7 mouse cellular contexts compared by ENCODE assay signal in the genomic region with DNA sequence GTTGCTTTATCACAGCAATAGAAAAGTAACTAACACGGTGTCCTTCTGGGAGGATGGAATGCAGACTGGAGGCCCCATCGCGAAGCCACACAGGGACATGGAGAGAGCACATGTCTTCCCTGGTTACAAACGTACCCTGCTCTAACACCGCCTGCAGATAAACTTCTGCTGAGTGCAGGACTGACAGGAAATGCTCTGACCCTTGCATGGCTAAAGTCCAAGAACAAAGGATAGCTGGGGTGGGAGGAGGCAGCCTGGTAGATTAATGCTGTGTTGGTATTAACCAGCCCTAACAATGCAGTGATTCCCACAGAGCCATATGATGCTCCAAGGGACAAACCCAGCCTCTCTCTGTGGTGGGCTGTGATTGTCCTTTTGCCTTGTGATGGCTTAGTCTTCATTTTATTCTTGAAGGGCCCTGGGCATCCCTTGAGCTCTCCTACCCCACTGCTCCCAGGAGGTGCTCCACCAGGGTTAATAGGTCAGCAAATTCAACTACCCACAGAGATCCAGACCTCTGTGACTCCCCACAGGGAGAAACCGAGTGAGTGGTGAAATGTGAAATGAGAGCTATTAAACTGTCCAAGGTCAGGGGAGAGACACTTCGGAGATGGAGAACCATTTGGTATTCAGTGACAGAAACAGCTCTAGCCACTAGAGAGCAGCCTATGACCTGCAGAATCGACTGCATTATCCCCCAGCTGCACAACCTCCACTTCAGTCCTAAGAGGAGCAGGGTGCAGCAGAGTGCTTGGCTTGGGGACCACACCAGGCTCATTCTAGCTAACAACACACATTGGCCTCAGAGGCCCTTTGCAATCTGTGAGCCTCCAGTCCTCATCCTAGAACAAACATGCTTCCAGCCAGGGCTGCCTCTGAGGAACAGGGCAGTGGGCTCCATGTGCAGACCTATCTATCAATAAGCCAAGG. TPM values are rescaled to one million over a fixed set of nuclear protein-coding genes. Genes with fewer than 3 reads are reported as not detected.
A peak's percentile ranks its signal among the peaks of the same experiment; 100 is the strongest.
DNase-seq lines count a peak whose midpoint lies in the region; ATAC-seq and TF ChIP-seq lines count a peak whose summit lies in the region.

No protein-coding gene starts in this region.

- H3K36me3 ChIP-seq in midbrain, embryonic 11.5 days (ENCODE audit: control insufficient read depth, insufficient read depth, low read length): no peaks in the 10 kb centered on the region
- H3K36me3 ChIP-seq in midbrain, embryonic 16.5 days (ENCODE audit: control insufficient read depth, insufficient read depth, low read length): no peaks in the 10 kb centered on the region
- peaks cover 28% of the 10 kb centered on the region for H3K36me3 ChIP-seq in intestine, embryonic 14.5 days (ENCODE audit: control insufficient read depth, insufficient read depth, low read length)
- H3K36me3 ChIP-seq in liver, embryonic 15.5 days (replicated peaks): 0 out of 2 replicates have a peak, but pooled peaks cover 8% of the 10 kb centered on the region

- H3K4me3 ChIP-seq in midbrain, embryonic 11.5 days (ENCODE audit: low read depth, low read length): no peak overlapping the region
- H3K4me3 ChIP-seq in midbrain, embryonic 16.5 days (ENCODE audit: low read depth, low read length): no peak overlapping the region
- no peak overlapping the region for H3K4me3 ChIP-seq in embryonic fibroblast, embryonic 13.5 days (ENCODE audit: insufficient read depth, low read length)
- H3K4me3 ChIP-seq in intestine, embryonic 14.5 days (ENCODE audit: low read depth, low read length): no peak overlapping the region
- H3K4me3 ChIP-seq in liver, embryonic 15.5 days (replicated peaks): no peak overlapping the region

- no peaks in the 10 kb centered on the region for H3K9me3 ChIP-seq in midbrain, embryonic 11.5 days (ENCODE audit: control insufficient read depth, low read length)
- H3K9me3 ChIP-seq in midbrain, embryonic 16.5 days (replicated peaks; ENCODE audit: control insufficient read depth, low read length, poor library complexity, severe bottlenecking): no peaks in the 10 kb centered on the region
- no peaks in the 10 kb centered on the region for H3K9me3 ChIP-seq in intestine, embryonic 14.5 days (ENCODE audit: control insufficient read depth, low read length)
- no peaks in the 10 kb centered on the region for H3K9me3 ChIP-seq in liver, embryonic 15.5 days (replicated peaks)

- H3K9ac ChIP-seq in midbrain, embryonic 11.5 days (ENCODE audit: low read length): no peak overlapping the region
- H3K9ac ChIP-seq in midbrain, embryonic 16.5 days (ENCODE audit: low read depth, low read length): no peak overlapping the region
- H3K9ac ChIP-seq in intestine, embryonic 14.5 days (ENCODE audit: low read length): no peak overlapping the region
- H3K9ac ChIP-seq in liver, embryonic 15.5 days: no peak overlapping the region

- peak; percentile 88 for DNase-seq in midbrain, embryonic 11.5 days (ENCODE audit: low spot score, missing footprints)
- DNase-seq in R1 (ENCODE audit: low read depth, low spot score): peak; percentile 13
- no peak for DNase-seq in intestine, embryonic 14.5 days (ENCODE audit: low spot score)
- DNase-seq in yolk sac, embryonic 10.5 days (ENCODE audit: low spot score): peak; percentile 80

- ATAC-seq in midbrain, embryonic 11.5 days (ENCODE audit: low FRiP score): no peak
- no peak for ATAC-seq in midbrain, embryonic 16.5 days
- ATAC-seq in intestine, embryonic 14.5 days (replicated peaks; ENCODE audit: low FRiP score, low TSS enrichment, low read depth): 0 out of 2 replicates have a peak, but pooled peaks have one; percentile 38
- peak; percentile 48; the same call in 1 of the 2 replicates for ATAC-seq in liver, embryonic 15.5 days (ENCODE audit: insufficient read depth)

- no peak for TF ChIP-seq POLR2A in embryonic fibroblast, embryonic 13.5 days (IDR thresholded peaks at IDR 0.05; ENCODE audit: low read depth, low read length)

- peaks cover 24% of the 10 kb centered on the region for H3K4me1 ChIP-seq in midbrain, embryonic 11.5 days (ENCODE audit: control insufficient read depth, insufficient read depth, low read length)
- peaks cover 5% of the 10 kb centered on the region; the same call in 1 of the 2 replicates for H3K4me1 ChIP-seq in midbrain, embryonic 16.5 days (ENCODE audit: control insufficient read depth, insufficient read depth, low read length)
- peaks cover 15% of the 10 kb centered on the region for H3K4me1 ChIP-seq in embryonic fibroblast, embryonic 13.5 days (ENCODE audit: control insufficient read depth, insufficient read depth, low read length)
- H3K4me1 ChIP-seq in intestine, embryonic 14.5 days (replicated peaks; ENCODE audit: control insufficient read depth, insufficient read depth, low read length): peaks cover 8% of the 10 kb centered on the region
- H3K4me1 ChIP-seq in liver, embryonic 15.5 days (replicated peaks): peaks cover 14% of the 10 kb centered on the region; the same call in 1 of the 2 replicates

- H3K27ac ChIP-seq in midbrain, embryonic 11.5 days (ENCODE audit: low read depth, low read length): no peak overlapping the region
- no peak overlapping the region for H3K27ac ChIP-seq in midbrain, embryonic 16.5 days (ENCODE audit: low read length)
- no peak overlapping the region for H3K27ac ChIP-seq in embryonic fibroblast, embryonic 13.5 days (ENCODE audit: insufficient read depth, low read length)
- H3K27ac ChIP-seq in intestine, embryonic 14.5 days (ENCODE audit: low read depth): no peak overlapping the region
- H3K27ac ChIP-seq in liver, embryonic 15.5 days (replicated peaks): no peak overlapping the region

- no peaks in the 10 kb centered on the region for H3K27me3 ChIP-seq in midbrain, embryonic 11.5 days (ENCODE audit: control insufficient read depth, insufficient read depth, low read length)
- H3K27me3 ChIP-seq in midbrain, embryonic 16.5 days (ENCODE audit: control insufficient read depth, insufficient read depth, low read depth, low read length): no peaks in the 10 kb centered on the region
- H3K27me3 ChIP-seq in intestine, embryonic 14.5 days (replicated peaks; ENCODE audit: control insufficient read depth, insufficient read depth, low read length): no peaks in the 10 kb centered on the region
- no peaks in the 10 kb centered on the region for H3K27me3 ChIP-seq in liver, embryonic 15.5 days

- no peak overlapping the region for H3K4me2 ChIP-seq in midbrain, embryonic 11.5 days
- H3K4me2 ChIP-seq in midbrain, embryonic 16.5 days (ENCODE audit: low read length): no peak overlapping the region
- no peak overlapping the region for H3K4me2 ChIP-seq in intestine, embryonic 14.5 days (ENCODE audit: low read length)
- H3K4me2 ChIP-seq in liver, embryonic 15.5 days: no peak overlapping the region

- WGBS in midbrain, embryonic 11.5 days: 31% methylated on average over 8 of the region's 8 CpGs
- 23% methylated on average over 8 of the region's 8 CpGs for WGBS in midbrain, embryonic 16.5 days
- 25% methylated on average over 8 of the region's 8 CpGs for WGBS in intestine, embryonic 14.5 days
- 27% methylated on average over 8 of the region's 8 CpGs for WGBS in liver, embryonic 15.5 days (ENCODE audit: insufficient replicate concordance)

- TF ChIP-seq CTCF in embryonic fibroblast, embryonic 13.5 days (IDR thresholded peaks at IDR 0.05; ENCODE audit: borderline replicate concordance, insufficient read depth, low read length): peak; percentile 52; the same call in 1 of the 2 replicates

RNA-seq across cellular contexts. Expression of gene Rab20, which starts 28.1 kb away (rescaled TPM):
- 0.63 and 0.65 TPM in 2 replicates for polyA plus RNA-seq in midbrain, embryonic 11.5 days (2014; fragmentation: Nextera tagmentation; extraction: Ambion mirVana)
- polyA plus RNA-seq in midbrain, embryonic 16.5 days (2015; fragmentation: Nextera tagmentation; extraction: Ambion mirVana): 0.53 and 0.77 TPM in 2 replicates
- polyA plus RNA-seq in embryonic fibroblast, embryonic 13.5 days (2011; ENCODE audit: insufficient read length, low read depth, missing spikeins): 2.4 and 3.2 TPM in 2 replicates
- 7.8 and 8.6 TPM in 2 replicates for polyA plus RNA-seq in intestine, embryonic 14.5 days (2014; fragmentation: Nextera tagmentation; extraction: Ambion mirVana)
- polyA plus RNA-seq in liver, embryonic 15.5 days (2015; fragmentation: Nextera tagmentation; extraction: Ambion mirVana): 5.8 and 6.9 TPM in 2 replicates

RNA-seq across cellular contexts. Expression of gene Naxd, which starts 46.9 kb away (rescaled TPM):
- 94.2 and 94.8 TPM in 2 replicates for polyA plus RNA-seq in midbrain, embryonic 11.5 days (2014; fragmentation: Nextera tagmentation; extraction: Ambion mirVana)
- polyA plus RNA-seq in midbrain, embryonic 16.5 days (2015; fragmentation: Nextera tagmentation; extraction: Ambion mirVana): 129 and 132 TPM in 2 replicates
- 54.2 and 55.9 TPM in 2 replicates for polyA plus RNA-seq in embryonic fibroblast, embryonic 13.5 days (2011; ENCODE audit: insufficient read length, low read depth, missing spikeins)
- 109 and 111 TPM in 2 replicates for polyA plus RNA-seq in intestine, embryonic 14.5 days (2014; fragmentation: Nextera tagmentation; extraction: Ambion mirVana)
- polyA plus RNA-seq in liver, embryonic 15.5 days (2015; fragmentation: Nextera tagmentation; extraction: Ambion mirVana): 37.1 and 40.1 TPM in 2 replicates

Comparison
In these comparisons a context has a peak if more than half of its experiments do, and no peak if none do; other contexts are left out.
1. ATAC-seq: peak in intestine, embryonic 14.5 days (single experiment) and liver, embryonic 15.5 days (single experiment); none in midbrain, embryonic 11.5 days (single experiment) and midbrain, embryonic 16.5 days (single experiment).